In genomic region chr11:106392597-106393330, GRCm38 (mm10) we compare ENCODE assay signal across 18 mouse cellular contexts. TPM values are rescaled to one million over a fixed set of nuclear protein-coding genes. Genes with fewer than 3 reads are reported as not detected.
DNase-seq lines count a peak whose midpoint lies in the region; ATAC-seq and TF ChIP-seq lines count a peak whose summit lies in the region.
"Had no signal": no experiment of that assay in that cellular context is flagged by ENCODE, and none has a peak within 500 bp of the region (broad histone marks: within the 10 kb centered on the region; RNA-seq: fewer than 3 reads in every experiment).

No protein-coding gene starts in this region.

- no peak for TF ChIP-seq CTCF in stomach, postnatal 0 days (IDR thresholded peaks at IDR 0.05; ENCODE audit: low read depth)

- 0 out of 2 replicates have a peak, but pooled peaks cover 8% of the 10 kb centered on the region for H3K4me1 ChIP-seq in stomach, embryonic 15.5 days
- no peaks in the 10 kb centered on the region; the same call in 1 of the 2 replicates for H3K4me1 ChIP-seq in stomach, postnatal 0 days (replicated peaks; ENCODE audit: control insufficient read depth, insufficient read depth)
- peaks cover 54% of the 10 kb centered on the region for H3K4me1 ChIP-seq in liver, embryonic 12.5 days
- H3K4me1 ChIP-seq in kidney, embryonic 14.5 days (ENCODE audit: control insufficient read depth, insufficient read depth, low read length), result peaks cover 8% of the 10 kb centered on the region; the same call in 1 of the 2 replicates
- no peaks in the 10 kb centered on the region for H3K4me1 ChIP-seq in forebrain, embryonic 12.5 days
- H3K4me1 ChIP-seq: hindbrain, embryonic 12.5 days; midbrain, embryonic 15.5 days had no signal

- no peak for DNase-seq in stomach, postnatal 0 days (ENCODE audit: low spot score)
- no peak for DNase-seq in right cerebral cortex, adult 2 months (ENCODE audit: low spot score in 2 of 2)

- ATAC-seq in stomach, embryonic 15.5 days (ENCODE audit: insufficient read depth, low FRiP score, low read depth), result peak; percentile 52; the same call in 1 of the 2 replicates
- ATAC-seq in stomach, postnatal 0 days (ENCODE audit: low FRiP score, low TSS enrichment), result no peak
- ATAC-seq in erythroblast, adult 5-6 weeks (replicated peaks; ENCODE audit: low FRiP score, poor library complexity, severe bottlenecking), result peak; percentile 64
- ATAC-seq in liver, embryonic 12.5 days, result peak; percentile 86
- ATAC-seq in kidney, embryonic 14.5 days (ENCODE audit: low FRiP score, low TSS enrichment), result no peak
- no peak for ATAC-seq in forebrain, embryonic 12.5 days (ENCODE audit: low FRiP score)
- ATAC-seq in monocyte, adult 5-6 weeks (replicated peaks; ENCODE audit: insufficient number of reproducible peaks, low FRiP score, low TSS enrichment, poor library complexity, severe bottlenecking), result no peak
- ATAC-seq: midbrain, embryonic 15.5 days had no signal

- H3K9me3 ChIP-seq in stomach, embryonic 15.5 days, result no peaks in the 10 kb centered on the region
- H3K9me3 ChIP-seq in stomach, postnatal 0 days (ENCODE audit: control insufficient read depth, low read length), result no peaks in the 10 kb centered on the region
- no peaks in the 10 kb centered on the region for H3K9me3 ChIP-seq in liver, embryonic 12.5 days (replicated peaks)
- no peaks in the 10 kb centered on the region for H3K9me3 ChIP-seq in kidney, embryonic 14.5 days (ENCODE audit: control insufficient read depth, low read length)
- H3K9me3 ChIP-seq in forebrain, embryonic 12.5 days, result no peaks in the 10 kb centered on the region
- H3K9me3 ChIP-seq: embryonic facial prominence, embryonic 12.5 days; forebrain, embryonic 10.5 days; hindbrain, embryonic 12.5 days; megakaryocyte, embryonic 14.5 days; midbrain, embryonic 15.5 days had no signal

- H3K27me3 ChIP-seq in stomach, embryonic 15.5 days (replicated peaks), result no peaks in the 10 kb centered on the region
- no peaks in the 10 kb centered on the region for H3K27me3 ChIP-seq in stomach, postnatal 0 days (ENCODE audit: control insufficient read depth, insufficient read depth, low read length)
- H3K27me3 ChIP-seq in liver, embryonic 12.5 days (replicated peaks), result no peaks in the 10 kb centered on the region
- H3K27me3 ChIP-seq in kidney, embryonic 14.5 days (ENCODE audit: control insufficient read depth, insufficient read depth, low read length), result no peaks in the 10 kb centered on the region
- no peaks in the 10 kb centered on the region for H3K27me3 ChIP-seq in forebrain, embryonic 12.5 days
- H3K27me3 ChIP-seq: embryonic facial prominence, embryonic 12.5 days; hindbrain, embryonic 12.5 days; megakaryocyte, embryonic 14.5 days; midbrain, embryonic 15.5 days had no signal

- H3K9ac ChIP-seq in stomach, embryonic 15.5 days, result no peak overlapping the region
- no peak overlapping the region for H3K9ac ChIP-seq in stomach, postnatal 0 days (ENCODE audit: low read length)
- H3K9ac ChIP-seq in liver, embryonic 12.5 days, result no peak overlapping the region; the same call in 1 of the 2 replicates
- no peak overlapping the region for H3K9ac ChIP-seq in kidney, embryonic 14.5 days (ENCODE audit: low read depth, low read length)
- no peak overlapping the region for H3K9ac ChIP-seq in forebrain, embryonic 12.5 days
- H3K9ac ChIP-seq: embryonic facial prominence, embryonic 12.5 days; hindbrain, embryonic 12.5 days; midbrain, embryonic 15.5 days had no signal

- H3K4me3 ChIP-seq in stomach, embryonic 15.5 days (replicated peaks), result no peak overlapping the region
- no peak overlapping the region for H3K4me3 ChIP-seq in stomach, postnatal 0 days (ENCODE audit: low read depth, low read length)
- H3K4me3 ChIP-seq in liver, embryonic 12.5 days, result no peak overlapping the region
- H3K4me3 ChIP-seq in kidney, embryonic 14.5 days (ENCODE audit: low read length), result no peak overlapping the region
- no peak overlapping the region for H3K4me3 ChIP-seq in forebrain, embryonic 12.5 days (replicated peaks)
- H3K4me3 ChIP-seq: embryonic facial prominence, embryonic 12.5 days; forebrain, embryonic 10.5 days; heart, adult 2 months; hindbrain, embryonic 12.5 days; megakaryocyte, embryonic 14.5 days; midbrain, embryonic 15.5 days had no signal

- no peak overlapping the region for H3K27ac ChIP-seq in stomach, embryonic 15.5 days
- no peak overlapping the region for H3K27ac ChIP-seq in stomach, postnatal 0 days (replicated peaks)
- H3K27ac ChIP-seq in liver, embryonic 12.5 days, result peak overlapping the region; percentile 70
- no peak overlapping the region for H3K27ac ChIP-seq in kidney, embryonic 14.5 days (ENCODE audit: low read depth, low read length)
- H3K27ac ChIP-seq in forebrain, embryonic 12.5 days, result no peak overlapping the region
- H3K27ac ChIP-seq: embryonic facial prominence, embryonic 12.5 days; forebrain, embryonic 10.5 days; heart, adult 2 months; hindbrain, embryonic 12.5 days; midbrain, embryonic 15.5 days had no signal

- no peaks in the 10 kb centered on the region for H3K36me3 ChIP-seq in stomach, embryonic 15.5 days
- H3K36me3 ChIP-seq in stomach, postnatal 0 days (ENCODE audit: control insufficient read depth, insufficient read depth, low read length), result no peaks in the 10 kb centered on the region; the same call in 1 of the 2 replicates
- H3K36me3 ChIP-seq in liver, embryonic 12.5 days, result peaks cover 26% of the 10 kb centered on the region
- H3K36me3 ChIP-seq in kidney, embryonic 14.5 days (ENCODE audit: control insufficient read depth, insufficient read depth, low read length), result peaks cover under 1% of the 10 kb centered on the region; the same call in 1 of the 2 replicates
- H3K36me3 ChIP-seq in forebrain, embryonic 12.5 days (replicated peaks), result peaks cover under 1% of the 10 kb centered on the region; the same call in 1 of the 2 replicates
- H3K36me3 ChIP-seq: embryonic facial prominence, embryonic 12.5 days; midbrain, embryonic 15.5 days had no signal

- no peak overlapping the region for H3K4me2 ChIP-seq in stomach, embryonic 15.5 days
- no peak overlapping the region for H3K4me2 ChIP-seq in stomach, postnatal 0 days (replicated peaks; ENCODE audit: low read depth)
- peak overlapping the region; percentile 31 for H3K4me2 ChIP-seq in liver, embryonic 12.5 days
- H3K4me2 ChIP-seq in kidney, embryonic 14.5 days (replicated peaks; ENCODE audit: low read depth, low read length), result no peak overlapping the region
- no peak overlapping the region for H3K4me2 ChIP-seq in forebrain, embryonic 12.5 days
- H3K4me2 ChIP-seq: embryonic facial prominence, embryonic 12.5 days; hindbrain, embryonic 12.5 days; midbrain, embryonic 15.5 days had no signal

- 56% methylated on average over 7 of the region's 7 CpGs for WGBS in stomach, embryonic 15.5 days
- 56% methylated on average over 7 of the region's 7 CpGs for WGBS in stomach, postnatal 0 days
- 54% methylated on average over 7 of the region's 7 CpGs for WGBS in liver, embryonic 12.5 days (ENCODE audit: insufficient replicate concordance)
- WGBS in kidney, embryonic 14.5 days, result 68% methylated on average over 7 of the region's 7 CpGs
- WGBS in forebrain, embryonic 12.5 days, result 72% methylated on average over 7 of the region's 7 CpGs

- no peak for TF ChIP-seq EP300 in stomach, postnatal 0 days (optimal IDR thresholded peaks at IDR 0.05)

RNA-seq across cellular contexts. Expression of gene Icam2, which starts 4.9 kb away (rescaled TPM):
- 35.3 and 38.5 TPM in 2 replicates for polyA plus RNA-seq in stomach, embryonic 15.5 days (2015; fragmentation: Nextera tagmentation; extraction: Ambion mirVana)
- 12.7 and 13.2 TPM in 2 replicates for polyA plus RNA-seq in stomach, postnatal 0 days (2015; fragmentation: Nextera tagmentation; extraction: Ambion mirVana)
- total RNA-seq in erythroblast, adult 5-6 weeks (2015; ENCODE audit: low replicate concordance), result 9.8 and 10.7 TPM in 2 replicates
- total RNA-seq in erythroblast, adult 5-6 weeks (2017; ENCODE audit: low replicate concordance), result 4.0 and 13.7 TPM in 2 replicates
- 22.8 and 23.1 TPM in 2 replicates for polyA plus RNA-seq in liver, embryonic 12.5 days (2016; fragmentation: Nextera tagmentation; extraction: Ambion mirVana)
- polyA plus RNA-seq in kidney, embryonic 14.5 days (2014; fragmentation: Nextera tagmentation; extraction: Ambion mirVana), result 65.4 and 76.2 TPM in 2 replicates
- 8.1 and 9.8 TPM in 2 replicates for polyA plus RNA-seq in forebrain, embryonic 12.5 days (2016; fragmentation: Nextera tagmentation; extraction: Ambion mirVana)
- total RNA-seq in monocyte, adult 5-6 weeks (2017), result 32.3 to 70.2 TPM (median 56.4 TPM) in 3 replicates

RNA-seq across cellular contexts. Expression of gene Prr29, which starts 27.5 kb away (rescaled TPM):
- polyA plus RNA-seq in stomach, embryonic 15.5 days (2015; fragmentation: Nextera tagmentation; extraction: Ambion mirVana), result 0.31 and 0.66 TPM in 2 replicates
- polyA plus RNA-seq in stomach, postnatal 0 days (2015; fragmentation: Nextera tagmentation; extraction: Ambion mirVana), result 0.23 and 0.41 TPM in 2 replicates
- total RNA-seq in erythroblast, adult 5-6 weeks (2015; ENCODE audit: low replicate concordance), result not detected in 2 replicates
- total RNA-seq in erythroblast, adult 5-6 weeks (2017; ENCODE audit: low replicate concordance), result not detected in 2 replicates
- polyA plus RNA-seq in liver, embryonic 12.5 days (2016; fragmentation: Nextera tagmentation; extraction: Ambion mirVana), result not detected in 2 replicates
- 0.46 and 0.49 TPM in 2 replicates for polyA plus RNA-seq in kidney, embryonic 14.5 days (2014; fragmentation: Nextera tagmentation; extraction: Ambion mirVana)
- polyA plus RNA-seq in forebrain, embryonic 12.5 days (2016; fragmentation: Nextera tagmentation; extraction: Ambion mirVana), result not detected in 2 replicates
- total RNA-seq in monocyte, adult 5-6 weeks (2017), result not detected in 3 replicates
- total RNA-seq: adrenal gland, adult 2 months; ES-E14; left cerebral cortex, postnatal 10 days had no signal
- polyA plus RNA-seq: adrenal gland, adult 2 months; embryonic facial prominence, embryonic 12.5 days; forebrain, embryonic 10.5 days; hindbrain, embryonic 12.5 days; midbrain, embryonic 15.5 days; neural tube, embryonic 11.5 days had no signal

RNA-seq across cellular contexts. Expression of gene Scn4a, which starts 39.7 kb away (rescaled TPM):
- 0.03 and 0.05 TPM in 2 replicates for polyA plus RNA-seq in stomach, embryonic 15.5 days (2015; fragmentation: Nextera tagmentation; extraction: Ambion mirVana)
- 0.02 and 0.12 TPM in 2 replicates for polyA plus RNA-seq in stomach, postnatal 0 days (2015; fragmentation: Nextera tagmentation; extraction: Ambion mirVana)
- total RNA-seq in erythroblast, adult 5-6 weeks (2015; ENCODE audit: low replicate concordance), result not detected in 2 replicates
- not detected in 2 replicates for total RNA-seq in erythroblast, adult 5-6 weeks (2017; ENCODE audit: low replicate concordance)
- 0.02 TPM in 1 of 2 replicates, not detected in the other for polyA plus RNA-seq in liver, embryonic 12.5 days (2016; fragmentation: Nextera tagmentation; extraction: Ambion mirVana)
- 0.29 and 0.35 TPM in 2 replicates for polyA plus RNA-seq in kidney, embryonic 14.5 days (2014; fragmentation: Nextera tagmentation; extraction: Ambion mirVana)
- polyA plus RNA-seq in forebrain, embryonic 12.5 days (2016; fragmentation: Nextera tagmentation; extraction: Ambion mirVana), result 0.03 TPM in 1 of 2 replicates, not detected in the other
- 0.11 to 0.38 TPM (median 0.29 TPM) in 3 replicates for total RNA-seq in monocyte, adult 5-6 weeks (2017)
- polyA plus RNA-seq: forebrain, embryonic 10.5 days; hindbrain, embryonic 12.5 days; midbrain, embryonic 15.5 days had no signal

Comparison
In these comparisons a context has a peak if more than half of its experiments do, and no peak if none do; other contexts are left out.
1. ATAC-seq: peak in stomach, embryonic 15.5 days (single experiment), erythroblast, adult 5-6 weeks (single experiment) and liver, embryonic 12.5 days (single experiment); none in stomach, postnatal 0 days (single experiment), kidney, embryonic 14.5 days (single experiment), forebrain, embryonic 12.5 days (single experiment) and monocyte, adult 5-6 weeks (single experiment).